Mouse (Mus musculus): ENCODE measurements around the gene Tspan4.
"Not testable (repeated sequence)": the region's sequence is repeated elsewhere in the genome, so short reads cannot be mapped to it uniquely, and the experiment has no call there.

Tspan4 gene

GRCm38 (mm10) chr7:141439140-141439679, 35.8 kb upstream of the Tspan4 start:
- no peak for DNase-seq (ENCODE audit: low spot score)

GRCm38 (mm10) chr7:141439811-141440210, 35.2 kb upstream of the Tspan4 start:
- DNase-seq (ENCODE audit: low spot score), result no peak

- peak; percentile 83 for DNase-seq (ENCODE audit: low spot score)
Observed at GRCm38 (mm10) chr7:141440613-141441012, 34.4 kb upstream of the Tspan4 start.

- DNase-seq (ENCODE audit: low spot score), result no peak
Observed at GRCm38 (mm10) chr7:141441460-141441859, 33.6 kb upstream of the Tspan4 start.

GRCm38 (mm10) chr7:141442199-141442598, 32.8 kb upstream of the Tspan4 start:
- no peak for DNase-seq (ENCODE audit: low spot score)

GRCm38 (mm10) chr7:141443081-141443821, 31.8 kb upstream of the Tspan4 start:
- peak; percentile 72 for DNase-seq (ENCODE audit: low spot score)

- DNase-seq (ENCODE audit: low spot score), result peak; percentile 80
Observed at GRCm38 (mm10) chr7:141443828-141444237, 31.2 kb upstream of the Tspan4 start, which contains the start of gene Pidd1. Gene Pidd1 (minus strand): TSS chr7:141444025.

GRCm38 (mm10) chr7:141446374-141446773, 28.7 kb upstream of the Tspan4 start:
- DNase-seq (ENCODE audit: low spot score), result not testable (repeated sequence)

GRCm38 (mm10) chr7:141447110-141447991, 27.7 kb upstream of the Tspan4 start, which contains the start of gene Rplp2:
Gene Rplp2 (plus strand): TSS chr7:141447370.
- peak; percentile 91 for DNase-seq (ENCODE audit: low spot score)

- DNase-seq (ENCODE audit: low spot score), result no peak
Observed at GRCm38 (mm10) chr7:141451928-141452327, 23.1 kb upstream of the Tspan4 start.

- no peak for DNase-seq (ENCODE audit: low spot score)
Observed at GRCm38 (mm10) chr7:141453636-141454035, 21.4 kb upstream of the Tspan4 start.

GRCm38 (mm10) chr7:141454967-141455551, 20.0 kb upstream of the Tspan4 start, which contains the start of gene Pnpla2:
Gene Pnpla2 (plus strand): TSS chr7:141455198.
- DNase-seq (ENCODE audit: low spot score), result peak; percentile 93

GRCm38 (mm10) chr7:141455610-141456314, 19.3 kb upstream of the Tspan4 start:
- peak; percentile 82 for DNase-seq (ENCODE audit: low spot score)

GRCm38 (mm10) chr7:141456739-141457138, 18.3 kb upstream of the Tspan4 start:
- DNase-seq (ENCODE audit: low spot score), result no peak

- no peak for DNase-seq (ENCODE audit: low spot score)
Observed at GRCm38 (mm10) chr7:141457236-141457635, 17.8 kb upstream of the Tspan4 start.

- DNase-seq (ENCODE audit: low spot score), result peak; percentile 68
Observed at GRCm38 (mm10) chr7:141457986-141458660, 16.9 kb upstream of the Tspan4 start.

GRCm38 (mm10) chr7:141458661-141459060, 16.4 kb upstream of the Tspan4 start:
- no peak for DNase-seq (ENCODE audit: low spot score)

- no peak for DNase-seq (ENCODE audit: low spot score)
Observed at GRCm38 (mm10) chr7:141459301-141459711, 15.7 kb upstream of the Tspan4 start.

- DNase-seq (ENCODE audit: low spot score), result no peak
Observed at GRCm38 (mm10) chr7:141460001-141460390, 15.0 kb upstream of the Tspan4 start.

GRCm38 (mm10) chr7:141460391-141461113, 14.5 kb upstream of the Tspan4 start, which contains the start of gene Cracr2b:
Gene Cracr2b (plus strand): TSS chr7:141461094.
- DNase-seq (ENCODE audit: low spot score), result no peak

Measured in MN1 (cell line).